In genomic region chr9:57938225-57939055, GRCm38 (mm10) we compare ENCODE assay signal across 11 mouse cellular contexts. TPM values are rescaled to one million over a fixed set of nuclear protein-coding genes. Genes with fewer than 3 reads are reported as not detected.
DNase-seq lines count a peak whose midpoint lies in the region; ATAC-seq and TF ChIP-seq lines count a peak whose summit lies in the region.
"Had no signal": no experiment of that assay in that cellular context is flagged by ENCODE, and none has a peak within 500 bp of the region (broad histone marks: within the 10 kb centered on the region; RNA-seq: fewer than 3 reads in every experiment).

No protein-coding gene starts in this region.

- H3K27ac ChIP-seq in hindbrain, embryonic 15.5 days (replicated peaks) = no peak overlapping the region
- H3K27ac ChIP-seq in hindbrain, embryonic 11.5 days (ENCODE audit: low read depth, low read length) = no peak overlapping the region

- H3K9ac ChIP-seq in hindbrain, embryonic 15.5 days = no peak overlapping the region
- no peak overlapping the region for H3K9ac ChIP-seq in hindbrain, embryonic 11.5 days (ENCODE audit: low read depth, low read length)

- no peak for DNase-seq in hindbrain, embryonic 11.5 days (ENCODE audit: low spot score)
- DNase-seq in right cerebral cortex, postnatal 14 days = peak; percentile 13
- DNase-seq in right cerebral cortex, postnatal 4 days = no peak
- peak; percentile 25 to 46 for DNase-seq in cerebellum, adult 18-20 months
- DNase-seq in left cerebral cortex, postnatal 25 days (ENCODE audit: low spot score in 2 of 2) = no peak
- DNase-seq: adrenal gland, adult 8-10 months; heart, postnatal 4 days; kidney, postnatal 14 days had no signal

- no peak for TF ChIP-seq POLR2A in myocyte (IDR thresholded peaks at IDR 0.05; ENCODE audit: insufficient read length, low read depth)

- no peak overlapping the region for H3K4me3 ChIP-seq in hindbrain, embryonic 15.5 days
- no peak overlapping the region for H3K4me3 ChIP-seq in hindbrain, embryonic 11.5 days (ENCODE audit: low read depth, low read length)
- peak overlapping the region; percentile 43 for H3K4me3 ChIP-seq in myocyte

- peaks cover 37% of the 10 kb centered on the region for H3K4me1 ChIP-seq in hindbrain, embryonic 15.5 days (replicated peaks)
- 0 out of 2 replicates have a peak, but pooled peaks cover 6% of the 10 kb centered on the region for H3K4me1 ChIP-seq in hindbrain, embryonic 11.5 days (replicated peaks; ENCODE audit: control insufficient read depth, insufficient read depth, low read length)

- H3K36me3 ChIP-seq in hindbrain, embryonic 15.5 days = no peaks in the 10 kb centered on the region
- no peaks in the 10 kb centered on the region for H3K36me3 ChIP-seq in hindbrain, embryonic 11.5 days (ENCODE audit: control insufficient read depth, insufficient read depth, low read length)
- H3K36me3 ChIP-seq in myocyte (ENCODE audit: control insufficient read depth, insufficient read depth) = no peaks in the 10 kb centered on the region
- H3K36me3 ChIP-seq: G1E had no signal

- no peaks in the 10 kb centered on the region; the same call in 1 of the 2 replicates for H3K27me3 ChIP-seq in hindbrain, embryonic 15.5 days
- peaks cover 22% of the 10 kb centered on the region for H3K27me3 ChIP-seq in hindbrain, embryonic 11.5 days (ENCODE audit: control insufficient read depth, insufficient read depth, low read length)
- no peaks in the 10 kb centered on the region for H3K27me3 ChIP-seq in myocyte (ENCODE audit: control insufficient read depth, insufficient read depth, insufficient read length)

- H3ac ChIP-seq in myocyte (ENCODE audit: control insufficient read depth, insufficient read length) = no peak overlapping the region

- 75% methylated on average over 5 of the region's 5 CpGs for WGBS in hindbrain, embryonic 15.5 days
- WGBS in hindbrain, embryonic 11.5 days = 75% methylated on average over 5 of the region's 5 CpGs

- H3K79me2 ChIP-seq in myocyte (ENCODE audit: control insufficient read depth, insufficient read depth) = peaks cover 28% of the 10 kb centered on the region

- intact Hi-C loops in left cerebral cortex, postnatal 25 days (cut with DNase I) = loop anchor here (10.0 kb wide), 1 partner anchor 266 kb away; the partner anchor contains the start of genes Islr and Islr2

- H3K9me3 ChIP-seq in hindbrain, embryonic 15.5 days = no peaks in the 10 kb centered on the region
- no peaks in the 10 kb centered on the region for H3K9me3 ChIP-seq in hindbrain, embryonic 11.5 days (ENCODE audit: control insufficient read depth, low read length)

- peak overlapping the region; percentile 65; the same call in 1 of the 2 replicates for H3K4me2 ChIP-seq in hindbrain, embryonic 15.5 days
- H3K4me2 ChIP-seq in hindbrain, embryonic 11.5 days (replicated peaks; ENCODE audit: low read depth, low read length) = no peak overlapping the region
- peak overlapping the region; percentile 64 for H3K4me2 ChIP-seq in myocyte (ENCODE audit: low read depth)

- ATAC-seq in hindbrain, embryonic 15.5 days (ENCODE audit: low FRiP score, low read depth) = no peak
- no peak for ATAC-seq in hindbrain, embryonic 11.5 days (ENCODE audit: low FRiP score)

TF ChIP-seq in myocyte, 11 proteins besides CTCF, POLR2A, EP300 and RAD21:
- TF ChIP-seq MYOD1 (IDR thresholded peaks at IDR 0.05; ENCODE audit: control insufficient read depth in 1 of 3, insufficient read length in 2 of 3, low read depth in 2 of 3) (no peak), USF1 (IDR thresholded peaks at IDR 0.05; ENCODE audit: low read depth) (no peak), CEBPB (IDR thresholded peaks at IDR 0.05; ENCODE audit: insufficient read depth, poor library complexity, severe bottlenecking) (no peak), TCF3 (IDR thresholded peaks at IDR 0.05; ENCODE audit: insufficient read length, low read depth) (no peak), MAX (IDR thresholded peaks at IDR 0.05; ENCODE audit: low read depth) (no peak), TCF12 (IDR thresholded peaks at IDR 0.05; ENCODE audit: insufficient read depth, poor library complexity, severe bottlenecking) (no peak), POLR2AphosphoS2 (IDR thresholded peaks at IDR 0.05; ENCODE audit: insufficient read length, low read depth) (no peak), REST (IDR thresholded peaks at IDR 0.05; ENCODE audit: insufficient read depth, insufficient read length) (no peak), SRF (IDR thresholded peaks at IDR 0.05; ENCODE audit: control insufficient read depth, insufficient read length, low read depth) (no peak), E2F4 (IDR thresholded peaks at IDR 0.05; ENCODE audit: insufficient read depth) (no peak), MYOG (IDR thresholded peaks at IDR 0.05; ENCODE audit: control insufficient read depth in 1 of 3, insufficient read depth in 1 of 3, insufficient read length in 2 of 3, low read depth in 2 of 3) (no peak)

RNA-seq across cellular contexts. Expression of gene Sema7a, which starts 1.5 kb away (rescaled TPM):
- 2.5 and 3.7 TPM in 2 replicates for polyA plus RNA-seq in hindbrain, embryonic 15.5 days (2015; fragmentation: Nextera tagmentation; extraction: Ambion mirVana)
- 2.0 and 3.6 TPM in 2 replicates for polyA plus RNA-seq in hindbrain, embryonic 11.5 days (2014; fragmentation: Nextera tagmentation; extraction: Ambion mirVana)
- 27.4 TPM for polyA plus RNA-seq in myocyte (2012; fragmentation: generic; extraction: Trizol)
- total RNA-seq in left cerebral cortex, postnatal 25 days (2021) = 100 to 1,000 TPM; 139 to 145 TPM
- total RNA-seq: G1E had no signal

RNA-seq across cellular contexts. Expression of gene Ubl7, which starts 27.7 kb away (rescaled TPM):
- 164 and 172 TPM in 2 replicates for polyA plus RNA-seq in hindbrain, embryonic 15.5 days (2015; fragmentation: Nextera tagmentation; extraction: Ambion mirVana)
- polyA plus RNA-seq in hindbrain, embryonic 11.5 days (2014; fragmentation: Nextera tagmentation; extraction: Ambion mirVana) = 121 and 122 TPM in 2 replicates
- polyA plus RNA-seq in myocyte (2012; fragmentation: generic; extraction: Trizol) = 62.0 TPM
- total RNA-seq in left cerebral cortex, postnatal 25 days (2021) = 100 to 1,000 TPM; 103 to 113 TPM

Comparison
In these comparisons a context has a peak if more than half of its experiments do, and no peak if none do; other contexts are left out.
1. DNase-seq: peak in right cerebral cortex, postnatal 14 days (single experiment) and cerebellum, adult 18-20 months (2 of 2); none in hindbrain, embryonic 11.5 days (single experiment), right cerebral cortex, postnatal 4 days (single experiment) and left cerebral cortex, postnatal 25 days (0 of 2).